Mouse (Mus musculus) cerebellum, postnatal 36 days (tissue): ENCODE data around the gene Tbx18.

ENCODE experiments used
- DNase-seq, 2 experiments: peaks; one replicate each; pipeline ENCODE4 v3.0.0; 2021 to 2022; ENCODE audit warnings: mixed read lengths in 2 of 2

Tbx18 gene

GRCm38 (mm10) chr9:87730961-87731535 is at the start of gene Tbx18:
Gene Tbx18 (minus strand): TSS chr9:87731260.
- DNase-seq, result peak; percentile 41

- DNase-seq, result no peak
Observed at GRCm38 (mm10) chr9:87773951-87774350, 42.9 kb upstream of the Tbx18 start.

GRCm38 (mm10) chr9:87755621-87756020 is 24.6 kb upstream of the Tbx18 start:
- no peak for DNase-seq

- no peak for DNase-seq
Observed at GRCm38 (mm10) chr9:87741599-87741998, 10.5 kb upstream of the Tbx18 start.

- DNase-seq, result peak; percentile 50 to 52
Observed at GRCm38 (mm10) chr9:87740667-87741066, 9.6 kb upstream of the Tbx18 start.

- DNase-seq, result no peak
Observed at GRCm38 (mm10) chr9:87740241-87740645, 9.2 kb upstream of the Tbx18 start.

GRCm38 (mm10) chr9:87739543-87740161 is 8.6 kb upstream of the Tbx18 start:
- DNase-seq, result peak in 1 of 2 experiments; percentile 4

- DNase-seq, result peak in 1 of 2 experiments; percentile 4
Observed at GRCm38 (mm10) chr9:87738766-87739542, 7.9 kb upstream of the Tbx18 start.

- no peak for DNase-seq
Observed at GRCm38 (mm10) chr9:87738123-87738522, 7.1 kb upstream of the Tbx18 start.

- DNase-seq, result no peak
Observed at GRCm38 (mm10) chr9:87737271-87737670, 6.2 kb upstream of the Tbx18 start.

- no peak for DNase-seq
Observed at GRCm38 (mm10) chr9:87735046-87735445, 4.0 kb upstream of the Tbx18 start.

GRCm38 (mm10) chr9:87734631-87735030 is 3.6 kb upstream of the Tbx18 start:
- no peak for DNase-seq

- no peak for DNase-seq
Observed at GRCm38 (mm10) chr9:87733732-87734131, 2.7 kb upstream of the Tbx18 start.

- no peak for DNase-seq
Observed at GRCm38 (mm10) chr9:87733236-87733630, 2.2 kb upstream of the Tbx18 start.

- DNase-seq, result no peak
Observed at GRCm38 (mm10) chr9:87732416-87733235, 1.6 kb upstream of the Tbx18 start.

GRCm38 (mm10) chr9:87730271-87730960 is 644 bp downstream of the Tbx18 start:
- peak in 1 of 2 experiments; percentile 11 for DNase-seq

- DNase-seq, result peak in 1 of 2 experiments; percentile 8
Observed at GRCm38 (mm10) chr9:87729316-87730270, 1.5 kb downstream of the Tbx18 start.

GRCm38 (mm10) chr9:87728107-87728506 is 3.0 kb downstream of the Tbx18 start:
- DNase-seq, result no peak

GRCm38 (mm10) chr9:87727155-87727953 is 3.7 kb downstream of the Tbx18 start:
- no peak for DNase-seq

GRCm38 (mm10) chr9:87721793-87722192 is 9.3 kb downstream of the Tbx18 start:
- DNase-seq, result no peak
